Mouse (Mus musculus): ENCODE measurements around the gene Cltc. TPM values are rescaled to one million over a fixed set of nuclear protein-coding genes. Genes with fewer than 3 reads are reported as not detected.
"Not testable (repeated sequence)": the region's sequence is repeated elsewhere in the genome, so short reads cannot be mapped to it uniquely, and the experiment has no call there.

The Cltc gene
- polyA plus RNA-seq (2014; fragmentation: Nextera tagmentation; extraction: Ambion mirVana): 173 and 188 TPM in 2 replicates

DNA sequence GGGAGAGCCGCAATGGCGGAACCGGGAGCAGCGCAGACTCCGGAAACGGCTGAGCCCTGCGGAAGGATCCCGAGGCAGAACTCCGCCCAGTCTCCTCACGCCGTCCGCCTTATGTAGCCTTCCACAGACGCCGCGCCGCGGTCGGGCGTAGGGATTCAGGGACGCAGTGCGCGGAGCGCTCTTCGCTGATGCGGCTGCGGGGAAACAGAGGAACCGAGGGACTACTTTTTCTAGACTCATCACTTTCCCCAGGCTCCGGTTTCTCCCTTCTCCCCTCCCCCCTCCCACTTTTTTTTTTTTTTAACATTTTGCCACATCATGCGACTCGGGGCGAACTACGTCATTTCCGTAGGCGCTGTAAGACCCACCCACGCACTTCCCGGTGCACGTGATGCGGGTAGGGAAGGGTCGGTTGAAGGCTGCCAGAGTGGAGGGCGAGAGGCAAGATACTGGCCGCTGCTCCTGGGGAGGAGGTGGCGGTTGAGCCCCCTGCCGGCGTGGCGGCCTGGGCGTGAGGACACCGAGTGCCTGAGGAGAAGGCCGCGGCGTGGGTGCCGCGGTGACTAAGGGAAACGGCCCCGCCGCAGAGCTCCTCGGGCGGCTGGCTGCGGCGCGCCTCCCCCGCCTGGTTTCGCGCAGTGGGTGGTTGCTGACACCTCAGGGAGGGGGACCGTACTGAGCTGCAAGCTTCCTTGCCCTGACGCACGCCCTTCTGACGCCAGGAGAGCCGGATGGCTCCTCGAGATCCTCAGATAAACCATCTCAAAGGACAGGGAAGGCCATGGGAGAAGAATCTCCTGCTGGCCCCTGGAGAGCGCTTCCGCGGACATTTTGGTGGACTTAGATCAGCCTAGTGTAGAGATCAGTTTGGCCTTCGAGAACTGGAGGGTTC lies at the start of gene Cltc:
Gene Cltc, minus strand, starts transcription at position 86 of the 892 bp plus-strand sequence.
- peak; percentile 95 for DNase-seq (ENCODE audit: low spot score)
- Histone ChIP-seq H3K9ac (ENCODE audit: low read depth, low read length) (peak within 1 kb of the TSS; percentile 72), H3K27ac (ENCODE audit: low read depth, low read length) (peak within 1 kb of the TSS; percentile 97), H3K36me3 (ENCODE audit: control insufficient read depth, insufficient read depth, low read length) (no peaks in the 10 kb centered on the region), H3K27me3 (ENCODE audit: control insufficient read depth, insufficient read depth, low read length) (no peaks in the 10 kb centered on the region), H3K4me3 (ENCODE audit: low read depth, low read length) (peak within 1 kb of the TSS; percentile 90), H3K9me3 (ENCODE audit: control insufficient read depth, low read length) (no peaks in the 10 kb centered on the region), H3K4me2 (replicated peaks; ENCODE audit: low read depth, low read length) (peak within 1 kb of the TSS; percentile 84), H3K4me1 (replicated peaks; ENCODE audit: control insufficient read depth, insufficient read depth, low read length) (no peaks in the 10 kb centered on the region; the same call in 1 of the 2 replicates)
- 1% methylated on average over 72 of the region's 73 CpGs for WGBS
- peak; percentile 97 for ATAC-seq (ENCODE audit: low FRiP score)

DNA sequence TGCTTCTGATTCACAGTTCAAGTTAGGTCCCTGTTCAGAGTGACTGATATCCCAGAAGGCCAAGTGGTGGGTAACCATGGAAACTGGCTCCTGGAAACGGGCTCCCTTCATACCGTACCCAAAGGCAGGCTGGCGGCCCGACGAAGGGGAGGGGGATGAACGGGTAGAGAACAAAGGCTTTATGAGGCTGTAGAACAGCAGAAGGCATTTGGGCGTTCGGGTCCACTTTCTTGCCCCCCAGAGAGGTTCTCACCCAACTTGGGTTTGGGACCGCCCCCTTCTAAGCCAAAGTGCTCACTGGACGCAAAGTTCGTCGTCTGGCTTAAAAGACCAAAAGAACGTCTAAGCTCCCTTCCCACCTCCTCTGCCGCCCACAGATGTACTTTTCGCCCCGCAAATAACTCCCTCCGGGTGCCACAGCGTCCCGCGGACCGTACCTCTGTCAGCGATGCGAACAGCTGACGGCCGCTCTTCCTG lies 49.7 kb upstream of the Cltc start:
- Histone ChIP-seq H3K27me3 (ENCODE audit: control insufficient read depth, insufficient read depth, low read length) (no peaks in the 10 kb centered on the region), H3K9me3 (ENCODE audit: control insufficient read depth, low read length) (no peaks in the 10 kb centered on the region), H3K4me2 (replicated peaks; ENCODE audit: low read depth, low read length) (peak overlapping the region; percentile 60), H3K4me3 (ENCODE audit: low read depth, low read length) (peak overlapping the region; percentile 95), H3K9ac (ENCODE audit: low read depth, low read length) (peak overlapping the region; percentile 80), H3K36me3 (ENCODE audit: control insufficient read depth, insufficient read depth, low read length) (no peaks in the 10 kb centered on the region), H3K4me1 (replicated peaks; ENCODE audit: control insufficient read depth, insufficient read depth, low read length) (no peaks in the 10 kb centered on the region; the same call in 1 of the 2 replicates), H3K27ac (ENCODE audit: low read depth, low read length) (peak overlapping the region; percentile 83)
- DNase-seq (ENCODE audit: low spot score) (peak; percentile 85), ATAC-seq (ENCODE audit: low FRiP score) (peak; percentile 85)
- under 1% methylated on average over 25 of the region's 25 CpGs for WGBS

DNA sequence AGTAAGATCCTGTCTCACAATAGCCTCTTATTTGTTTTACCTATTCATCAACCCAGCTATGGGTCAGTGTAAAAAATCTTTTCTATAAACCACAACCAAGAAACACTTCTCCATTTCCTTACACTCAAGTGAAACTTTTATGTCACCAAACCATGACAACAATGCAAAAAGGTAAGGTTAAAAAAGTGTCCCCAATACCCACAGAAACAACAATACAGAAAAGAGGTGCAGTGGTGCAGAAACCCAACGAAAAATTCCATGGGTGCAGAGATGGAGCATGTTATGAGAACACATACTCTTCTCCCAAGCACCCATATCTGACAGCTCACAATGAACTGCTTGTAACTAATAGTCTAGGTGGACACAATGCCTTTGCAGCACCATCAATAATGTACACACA lies 36.8 kb upstream of the Cltc start:
- ATAC-seq (ENCODE audit: low FRiP score) (no peak), DNase-seq (ENCODE audit: low spot score) (no peak)
- no peaks in the 10 kb centered on the region; the same call in 1 of the 2 replicates for H3K36me3 ChIP-seq (ENCODE audit: control insufficient read depth, insufficient read depth, low read length)

DNA sequence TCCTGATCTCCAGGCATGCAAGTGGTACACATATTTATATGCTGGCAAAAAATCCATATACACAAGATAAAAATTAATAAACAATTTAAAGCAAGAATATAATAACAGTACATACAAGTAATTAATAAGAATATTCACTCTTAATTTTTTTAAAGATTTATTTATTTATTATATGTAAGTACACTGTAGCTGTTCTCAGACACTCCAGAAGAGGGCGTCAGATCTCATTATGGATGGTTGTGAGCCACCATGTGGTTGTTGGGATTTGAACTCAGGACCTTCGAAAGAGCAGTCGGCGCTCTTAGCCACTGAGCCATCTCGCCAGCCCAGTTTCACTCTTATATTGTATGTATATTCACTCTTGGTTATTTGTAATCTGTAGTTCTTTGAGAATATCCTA lies 30.1 kb upstream of the Cltc start:
- 96% methylated on average over 5 of the region's 5 CpGs for WGBS
- H3K36me3 ChIP-seq (ENCODE audit: control insufficient read depth, insufficient read depth, low read length); H3K9me3 ChIP-seq (ENCODE audit: control insufficient read depth, low read length); H3K27ac ChIP-seq (ENCODE audit: low read depth, low read length); H3K27me3 ChIP-seq (ENCODE audit: control insufficient read depth, insufficient read depth, low read length); H3K4me1 ChIP-seq (replicated peaks; ENCODE audit: control insufficient read depth, insufficient read depth, low read length); H3K4me3 ChIP-seq (ENCODE audit: low read depth, low read length); DNase-seq (ENCODE audit: low spot score); H3K4me2 ChIP-seq (replicated peaks; ENCODE audit: low read depth, low read length); ATAC-seq (ENCODE audit: low FRiP score); H3K9ac ChIP-seq (ENCODE audit: low read depth, low read length): not testable (repeated sequence)

More for the DNA sequence above, 36.8 kb upstream of the Cltc start:
- Histone ChIP-seq H3K9ac (ENCODE audit: low read depth, low read length) (no peak overlapping the region), H3K9me3 (ENCODE audit: control insufficient read depth, low read length) (no peaks in the 10 kb centered on the region), H3K4me3 (ENCODE audit: low read depth, low read length) (no peak overlapping the region), H3K27ac (ENCODE audit: low read depth, low read length) (no peak overlapping the region), H3K4me2 (replicated peaks; ENCODE audit: low read depth, low read length) (no peak overlapping the region), H3K4me1 (replicated peaks; ENCODE audit: control insufficient read depth, insufficient read depth, low read length) (no peaks in the 10 kb centered on the region), H3K27me3 (ENCODE audit: control insufficient read depth, insufficient read depth, low read length) (no peaks in the 10 kb centered on the region)
- WGBS: 90% methylated on average over 1 of the region's 1 CpGs

DNA sequence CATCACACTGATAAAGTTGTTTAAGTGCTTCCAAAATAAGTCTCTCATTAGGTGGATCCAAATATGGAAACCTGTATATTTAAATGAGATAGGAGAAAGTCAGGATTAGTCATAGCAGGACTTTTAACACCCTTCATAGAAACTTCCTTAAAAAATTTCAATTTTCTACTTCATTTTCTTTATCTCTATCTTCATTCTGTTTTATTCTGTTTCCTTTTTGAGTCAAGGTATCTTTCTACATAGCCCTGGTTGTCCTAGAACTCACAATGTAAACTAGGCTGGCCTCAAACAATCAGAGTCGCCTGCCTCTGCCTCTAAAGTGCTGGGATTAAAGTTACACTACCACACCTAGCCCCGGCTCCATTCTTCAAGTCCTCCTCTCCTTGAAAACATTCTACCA lies 28.4 kb upstream of the Cltc start:
- Histone ChIP-seq H3K4me1 (replicated peaks; ENCODE audit: control insufficient read depth, insufficient read depth, low read length) (no peaks in the 10 kb centered on the region), H3K9me3 (ENCODE audit: control insufficient read depth, low read length) (no peaks in the 10 kb centered on the region), H3K9ac (ENCODE audit: low read depth, low read length) (no peak overlapping the region), H3K4me2 (replicated peaks; ENCODE audit: low read depth, low read length) (no peak overlapping the region), H3K36me3 (ENCODE audit: control insufficient read depth, insufficient read depth, low read length) (peaks cover 7% of the 10 kb centered on the region; the same call in 1 of the 2 replicates), H3K27me3 (ENCODE audit: control insufficient read depth, insufficient read depth, low read length) (no peaks in the 10 kb centered on the region), H3K27ac (ENCODE audit: low read depth, low read length) (no peak overlapping the region), H3K4me3 (ENCODE audit: low read depth, low read length) (no peak overlapping the region)
- DNase-seq (ENCODE audit: low spot score) (no peak), ATAC-seq (ENCODE audit: low FRiP score) (no peak)
- 97% methylated on average over 2 of the region's 2 CpGs for WGBS

DNA sequence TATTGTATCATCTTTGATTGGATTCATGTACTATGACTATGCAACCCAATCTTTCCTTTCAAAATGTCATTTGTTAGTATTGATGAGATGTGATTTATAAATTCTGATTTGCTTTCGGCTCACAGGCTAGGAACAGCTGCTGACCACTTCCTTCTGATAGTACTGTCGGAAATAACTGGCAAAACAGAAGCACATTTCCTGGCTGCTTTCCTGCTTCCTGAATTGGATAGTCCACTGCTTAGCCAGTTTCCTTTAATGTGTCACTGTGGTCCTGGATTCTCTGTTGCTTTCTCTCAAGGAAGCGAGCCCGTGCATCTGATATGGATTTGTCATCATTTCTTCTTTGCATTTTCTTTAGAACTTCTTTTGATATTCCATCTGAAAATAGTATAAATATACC lies 12.5 kb upstream of the Cltc start:
- 87% methylated on average over 4 of the region's 4 CpGs for WGBS
- ATAC-seq (ENCODE audit: low FRiP score) (no peak), DNase-seq (ENCODE audit: low spot score) (no peak)
- Histone ChIP-seq H3K4me1 (replicated peaks; ENCODE audit: control insufficient read depth, insufficient read depth, low read length) (no peaks in the 10 kb centered on the region), H3K4me3 (ENCODE audit: low read depth, low read length) (no peak overlapping the region), H3K27me3 (ENCODE audit: control insufficient read depth, insufficient read depth, low read length) (no peaks in the 10 kb centered on the region), H3K9ac (ENCODE audit: low read depth, low read length) (no peak overlapping the region), H3K9me3 (ENCODE audit: control insufficient read depth, low read length) (no peaks in the 10 kb centered on the region), H3K4me2 (replicated peaks; ENCODE audit: low read depth, low read length) (no peak overlapping the region), H3K36me3 (ENCODE audit: control insufficient read depth, insufficient read depth, low read length) (0 out of 2 replicates have a peak, but pooled peaks cover 2% of the 10 kb centered on the region), H3K27ac (ENCODE audit: low read depth, low read length) (no peak overlapping the region)

DNA sequence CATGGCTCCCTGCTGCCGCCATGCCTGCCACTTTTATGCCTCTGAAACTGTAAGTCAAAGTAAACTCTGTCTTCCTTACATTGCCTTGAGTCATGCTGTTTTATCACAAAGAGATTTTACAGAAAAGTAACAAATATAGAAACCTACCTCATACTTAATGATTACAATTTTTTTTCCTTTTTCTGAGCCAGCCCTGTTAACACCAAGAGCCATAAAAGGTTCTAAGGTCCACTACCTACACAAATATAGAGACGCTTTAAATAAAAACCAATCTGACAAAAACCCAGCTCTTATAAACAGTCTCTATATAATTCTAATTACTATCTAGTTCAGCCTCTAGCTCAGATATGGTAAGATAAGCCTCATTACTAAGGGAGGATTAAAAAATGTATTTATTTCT lies 7.1 kb upstream of the Cltc start:
- no peaks in the 10 kb centered on the region for H3K36me3 ChIP-seq (ENCODE audit: control insufficient read depth, insufficient read depth, low read length)
- no peaks in the 10 kb centered on the region for H3K27me3 ChIP-seq (ENCODE audit: control insufficient read depth, insufficient read depth, low read length)
- ATAC-seq (ENCODE audit: low FRiP score): no peak

DNA sequence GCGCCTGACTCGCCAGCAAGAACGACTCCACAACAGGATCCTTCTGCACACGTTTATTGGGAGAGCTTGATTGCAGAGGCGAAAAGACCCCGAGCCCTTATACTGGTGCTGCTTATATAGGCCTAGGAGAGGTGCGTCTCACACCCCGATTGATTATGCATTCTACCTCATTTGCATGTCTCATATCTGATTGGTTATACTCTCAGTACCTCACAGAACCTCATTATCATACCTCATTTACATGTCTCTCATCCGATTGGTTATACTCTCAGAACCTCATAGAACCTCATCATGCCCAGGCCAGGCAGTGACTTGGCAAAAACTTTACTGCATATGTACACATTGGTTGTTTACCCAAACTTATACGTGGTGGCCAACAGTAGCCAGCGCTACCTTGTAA lies 5.8 kb upstream of the Cltc start:
- not testable (repeated sequence) for H3K4me2 ChIP-seq (replicated peaks; ENCODE audit: low read depth, low read length); H3K27ac ChIP-seq (ENCODE audit: low read depth, low read length); ATAC-seq (ENCODE audit: low FRiP score); H3K9ac ChIP-seq (ENCODE audit: low read depth, low read length); H3K27me3 ChIP-seq (ENCODE audit: control insufficient read depth, insufficient read depth, low read length); H3K9me3 ChIP-seq (ENCODE audit: control insufficient read depth, low read length); H3K4me1 ChIP-seq (replicated peaks; ENCODE audit: control insufficient read depth, insufficient read depth, low read length); DNase-seq (ENCODE audit: low spot score); H3K36me3 ChIP-seq (ENCODE audit: control insufficient read depth, insufficient read depth, low read length); H3K4me3 ChIP-seq (ENCODE audit: low read depth, low read length)
- 95% methylated on average over 11 of the region's 11 CpGs for WGBS

More for the DNA sequence above, 7.1 kb upstream of the Cltc start:
- Histone ChIP-seq H3K27ac (ENCODE audit: low read depth, low read length) (no peak overlapping the region), H3K9ac (ENCODE audit: low read depth, low read length) (no peak overlapping the region), H3K4me2 (replicated peaks; ENCODE audit: low read depth, low read length) (no peak overlapping the region), H3K4me1 (replicated peaks; ENCODE audit: control insufficient read depth, insufficient read depth, low read length) (no peaks in the 10 kb centered on the region), H3K4me3 (ENCODE audit: low read depth, low read length) (no peak overlapping the region), H3K9me3 (ENCODE audit: control insufficient read depth, low read length) (no peaks in the 10 kb centered on the region)
- 92% methylated on average over 2 of the region's 2 CpGs for WGBS
- no peak for DNase-seq (ENCODE audit: low spot score)

DNA sequence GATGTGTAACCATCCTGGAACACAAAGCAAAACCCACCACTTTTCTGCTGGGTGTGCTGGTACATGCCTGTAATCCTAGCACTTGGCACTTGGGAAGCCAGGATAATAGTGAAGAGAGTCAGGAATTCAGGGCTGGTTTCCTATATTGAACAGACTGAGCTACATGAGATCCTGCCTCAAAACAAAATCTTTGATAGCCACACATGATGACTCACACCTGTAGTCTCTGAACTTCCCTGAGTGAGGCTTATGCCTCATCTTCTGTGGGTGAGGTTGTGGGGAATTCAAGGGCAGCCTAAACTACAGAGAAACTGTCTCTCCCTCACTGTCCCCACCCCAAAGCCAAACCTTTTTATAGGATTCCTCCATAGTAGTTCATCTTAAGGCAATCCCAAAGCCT lies 3.0 kb upstream of the Cltc start:
- no peaks in the 10 kb centered on the region for H3K36me3 ChIP-seq (ENCODE audit: control insufficient read depth, insufficient read depth, low read length)
- H3K4me1 ChIP-seq (replicated peaks; ENCODE audit: control insufficient read depth, insufficient read depth, low read length): no peaks in the 10 kb centered on the region; the same call in 1 of the 2 replicates
- DNase-seq (ENCODE audit: low spot score): no peak
- H3K4me2 ChIP-seq (replicated peaks; ENCODE audit: low read depth, low read length): no peak overlapping the region
- H3K27ac ChIP-seq (ENCODE audit: low read depth, low read length): no peak overlapping the region
- ATAC-seq (ENCODE audit: low FRiP score): no peak
- H3K9me3 ChIP-seq (ENCODE audit: control insufficient read depth, low read length): no peaks in the 10 kb centered on the region
- H3K27me3 ChIP-seq (ENCODE audit: control insufficient read depth, insufficient read depth, low read length): no peaks in the 10 kb centered on the region
- H3K9ac ChIP-seq (ENCODE audit: low read depth, low read length): no peak overlapping the region
- H3K4me3 ChIP-seq (ENCODE audit: low read depth, low read length): no peak overlapping the region
